Mouse (Mus musculus): ENCODE data around the gene Kpnb1. TPM values are rescaled to one million over a fixed set of nuclear protein-coding genes. Genes with fewer than 3 reads are reported as not detected.

The Kpnb1 gene
- polyA plus RNA-seq, 1 experiment from 2014 or later: 114 TPM

DNA sequence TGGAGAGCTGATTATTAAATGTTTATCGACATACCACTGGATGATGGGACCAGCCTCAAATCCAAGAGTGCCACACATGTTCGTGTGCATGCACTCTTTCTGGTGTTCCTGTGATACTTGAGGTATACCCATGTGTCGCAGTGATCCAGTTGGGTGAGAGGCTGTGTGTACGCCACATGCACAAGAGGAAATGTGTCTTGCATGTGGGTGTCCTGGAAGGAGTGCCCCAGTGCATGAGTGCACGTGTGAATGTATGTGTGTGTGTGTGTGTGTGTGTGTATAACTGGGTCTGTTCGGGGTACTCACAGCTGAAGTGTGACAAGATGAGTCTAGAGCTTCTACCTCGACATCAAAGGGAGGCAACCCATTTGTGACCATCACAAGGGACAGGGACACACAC is 57.4 kb downstream of the Kpnb1 start:
- H3K27me3 ChIP-seq (ENCODE audit: control insufficient read depth, insufficient read depth, low read length): peaks cover 5% of the 10 kb centered on the region
- no peak for ATAC-seq (replicated peaks; ENCODE audit: low FRiP score)
- WGBS: 87% methylated on average over 7 of the region's 7 CpGs

DNA sequence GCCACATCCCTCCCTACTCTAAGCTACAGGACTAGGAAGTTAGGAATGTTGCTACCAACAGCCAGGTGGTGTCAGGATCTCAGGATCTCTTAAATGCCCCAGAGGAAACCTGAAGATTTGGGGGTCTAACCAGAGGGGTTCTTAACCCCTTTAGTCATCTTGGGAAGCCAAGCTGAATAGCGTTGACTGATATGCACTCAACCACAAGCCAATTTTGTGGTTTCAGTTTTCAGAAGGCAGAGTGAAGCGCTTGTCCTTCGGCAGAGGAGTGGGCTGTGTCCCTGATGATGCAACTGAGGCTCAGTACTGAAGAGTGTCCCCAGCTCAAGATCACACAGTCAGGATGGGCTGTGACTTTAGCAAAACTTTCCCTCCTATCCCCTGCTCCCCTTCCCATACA is 58.7 kb downstream of the Kpnb1 start:
- Histone ChIP-seq H3K27me3 (ENCODE audit: control insufficient read depth, insufficient read depth, low read length) (peaks cover 5% of the 10 kb centered on the region; the same call in 1 of the 2 replicates), H3K4me2 (ENCODE audit: low read depth, low read length, severe bottlenecking) (no peak overlapping the region), H3K4me1 (replicated peaks; ENCODE audit: control insufficient read depth, insufficient read depth, low read length) (0 out of 2 replicates have a peak, but pooled peaks cover 5% of the 10 kb centered on the region), H3K9me3 (ENCODE audit: control insufficient read depth, low read length) (no peaks in the 10 kb centered on the region), H3K27ac (ENCODE audit: low read depth, low read length) (no peak overlapping the region), H3K9ac (ENCODE audit: low read length) (no peak overlapping the region), H3K36me3 (ENCODE audit: control insufficient read depth, insufficient read depth, low read length) (no peaks in the 10 kb centered on the region), H3K4me3 (ENCODE audit: low read depth, low read length) (no peak overlapping the region)
- DNase-seq (ENCODE audit: low spot score) (no peak), ATAC-seq (replicated peaks; ENCODE audit: low FRiP score) (no peak)
- 54% methylated on average over 3 of the region's 3 CpGs for WGBS

More for the DNA sequence above, 57.4 kb downstream of the Kpnb1 start:
- no peak overlapping the region for H3K4me3 ChIP-seq (ENCODE audit: low read depth, low read length)
- H3K4me1 ChIP-seq (replicated peaks; ENCODE audit: control insufficient read depth, insufficient read depth, low read length): 0 out of 2 replicates have a peak, but pooled peaks cover 2% of the 10 kb centered on the region
- no peak overlapping the region for H3K9ac ChIP-seq (ENCODE audit: low read length)
- no peak overlapping the region for H3K4me2 ChIP-seq (ENCODE audit: low read depth, low read length, severe bottlenecking)
- DNase-seq (ENCODE audit: low spot score): no peak
- H3K9me3 ChIP-seq (ENCODE audit: control insufficient read depth, low read length): no peaks in the 10 kb centered on the region
- H3K27ac ChIP-seq (ENCODE audit: low read depth, low read length): no peak overlapping the region
- H3K36me3 ChIP-seq (ENCODE audit: control insufficient read depth, insufficient read depth, low read length): no peaks in the 10 kb centered on the region

DNA sequence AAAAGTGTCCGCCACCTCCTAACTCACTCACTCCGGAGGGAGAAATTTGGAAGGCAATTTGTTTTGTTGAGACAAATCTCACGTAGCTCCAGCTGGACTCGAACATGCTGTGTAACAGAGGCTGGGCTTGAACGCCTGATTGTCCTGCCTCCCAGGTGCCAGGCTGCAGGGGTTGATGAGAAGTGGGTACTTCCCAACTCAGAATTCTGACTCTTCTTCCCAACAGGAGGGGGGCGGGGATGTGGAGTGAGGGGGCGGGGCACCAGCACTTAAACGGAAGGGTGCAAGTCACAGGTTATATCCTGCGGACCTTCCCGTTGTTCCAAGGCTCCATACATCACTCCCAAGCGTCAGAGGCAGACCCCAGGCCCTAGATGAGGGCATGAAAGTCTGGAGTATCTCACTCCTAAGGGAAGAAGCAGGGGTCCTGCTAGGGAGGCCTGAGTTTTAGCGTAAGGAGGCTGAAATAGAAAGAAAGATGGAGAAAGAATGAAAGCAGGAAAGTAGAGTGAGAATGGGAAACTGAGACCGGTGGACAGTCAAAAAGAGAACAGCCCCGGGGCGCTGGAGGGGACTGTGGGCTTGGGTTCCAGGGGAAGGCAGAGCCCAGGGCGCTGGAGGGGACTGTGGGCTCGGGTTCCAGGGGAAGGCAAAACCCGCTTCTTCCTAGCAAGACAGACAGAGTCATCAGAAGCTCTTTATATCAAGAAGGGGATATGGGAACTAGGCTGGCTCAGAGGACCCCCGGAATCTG is 60.0 kb downstream of the Kpnb1 start:
- DNase-seq (ENCODE audit: low spot score) (peak; percentile 51), ATAC-seq (replicated peaks; ENCODE audit: low FRiP score) (no peak)
- H3K9me3 ChIP-seq (ENCODE audit: control insufficient read depth, low read length): no peaks in the 10 kb centered on the region
- H3K27ac ChIP-seq (ENCODE audit: low read depth, low read length): no peak overlapping the region
- no peaks in the 10 kb centered on the region for H3K36me3 ChIP-seq (ENCODE audit: control insufficient read depth, insufficient read depth, low read length)
- H3K4me1 ChIP-seq (replicated peaks; ENCODE audit: control insufficient read depth, insufficient read depth, low read length): peaks cover 8% of the 10 kb centered on the region; the same call in 1 of the 2 replicates
- WGBS: 13% methylated on average over 19 of the region's 19 CpGs
- H3K27me3 ChIP-seq (ENCODE audit: control insufficient read depth, insufficient read depth, low read length): peaks cover 5% of the 10 kb centered on the region; the same call in 1 of the 2 replicates
- peak overlapping the region; percentile 67 for H3K4me2 ChIP-seq (ENCODE audit: low read depth, low read length, severe bottlenecking)
- H3K9ac ChIP-seq (ENCODE audit: low read length): peak overlapping the region; percentile 54; the same call in 1 of the 2 replicates
- H3K4me3 ChIP-seq (ENCODE audit: low read depth, low read length): peak overlapping the region; percentile 29

DNA sequence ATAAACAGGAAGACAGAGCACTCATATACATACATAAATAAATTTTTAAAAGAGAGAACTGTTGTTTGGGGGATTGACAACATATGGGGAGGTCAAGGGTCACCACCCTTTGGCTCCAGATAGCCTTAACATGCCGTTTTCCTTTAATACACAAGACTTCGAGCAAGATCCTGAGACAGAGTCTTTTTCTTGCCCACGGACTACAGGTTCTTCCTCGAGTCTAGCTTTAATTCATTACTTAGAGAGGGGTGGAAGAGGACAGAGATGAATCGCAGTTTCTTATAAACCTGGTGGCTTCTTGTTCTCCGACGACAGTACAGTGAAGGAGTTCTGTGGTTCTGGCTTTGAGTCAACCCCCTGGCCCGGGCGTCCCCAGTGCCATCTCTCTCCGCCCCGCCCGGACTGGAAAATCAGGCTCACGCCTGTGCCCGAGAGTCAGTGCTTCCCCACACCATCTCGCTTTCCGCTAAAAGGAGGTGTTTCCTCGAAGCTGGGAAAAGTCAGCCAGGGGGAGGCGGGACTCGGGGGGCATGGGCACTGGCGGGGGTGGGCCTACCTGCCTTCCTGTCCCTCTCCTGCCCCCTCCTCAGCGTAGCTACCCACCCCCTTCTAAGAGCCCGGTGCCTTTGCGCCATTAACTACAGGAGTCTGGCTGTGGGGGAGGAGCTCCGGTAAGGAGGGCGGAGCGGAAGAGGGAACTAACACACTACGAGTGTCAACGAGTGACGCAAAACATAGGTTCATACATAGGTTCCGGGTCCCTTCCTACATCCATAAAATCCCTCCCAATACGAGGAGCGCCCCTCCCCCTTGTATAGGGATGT is 60.8 kb downstream of the Kpnb1 start:
- ATAC-seq (replicated peaks; ENCODE audit: low FRiP score) (0 out of 2 replicates have a peak, but pooled peaks have one; percentile 49), DNase-seq (ENCODE audit: low spot score) (peak; percentile 58)
- WGBS: 4% methylated on average over 29 of the region's 32 CpGs

DNA sequence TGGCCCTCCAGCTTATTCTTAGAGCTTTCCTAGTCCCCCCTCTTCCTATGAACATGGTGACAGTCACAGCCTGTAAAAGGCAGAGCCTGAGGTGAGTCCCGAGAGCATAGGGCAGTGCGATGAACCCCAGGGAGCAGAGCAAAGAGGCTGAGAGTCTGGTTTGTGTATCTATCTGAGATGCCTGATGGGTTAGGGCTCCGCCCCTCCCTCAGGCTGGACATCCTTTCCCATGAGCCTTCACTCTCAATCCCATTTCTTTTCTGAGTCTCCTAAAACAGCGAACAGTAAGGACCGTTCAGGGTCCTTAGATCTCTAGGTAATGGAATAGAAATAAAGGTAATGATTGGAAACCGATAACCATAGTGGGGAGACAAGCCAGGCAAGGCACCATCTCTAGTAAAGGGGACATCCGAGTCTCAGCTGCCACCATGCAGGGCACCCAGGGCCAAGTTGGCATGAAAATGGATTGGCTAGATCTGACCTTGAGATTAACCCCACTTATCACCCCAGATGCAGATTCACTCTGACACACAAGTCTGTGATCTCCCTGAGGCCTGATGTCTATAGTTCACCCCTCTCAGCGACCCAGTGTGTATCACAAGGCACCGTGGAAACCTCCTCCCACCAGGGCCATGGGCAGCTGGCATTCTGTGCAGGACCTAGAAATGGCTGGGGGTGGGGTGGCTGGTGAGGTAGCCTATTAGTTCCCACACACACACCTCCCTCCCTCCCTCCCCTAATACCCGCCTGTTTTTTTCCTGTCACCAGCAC is 63.2 kb downstream of the Kpnb1 start:
- no peaks in the 10 kb centered on the region for H3K9me3 ChIP-seq (ENCODE audit: control insufficient read depth, low read length)
- DNase-seq (ENCODE audit: low spot score) (no peak), ATAC-seq (replicated peaks; ENCODE audit: low FRiP score) (no peak)
- H3K4me3 ChIP-seq (ENCODE audit: low read depth, low read length): no peak overlapping the region
- H3K36me3 ChIP-seq (ENCODE audit: control insufficient read depth, insufficient read depth, low read length): no peaks in the 10 kb centered on the region
- peaks cover 10% of the 10 kb centered on the region; the same call in 1 of the 2 replicates for H3K4me1 ChIP-seq (replicated peaks; ENCODE audit: control insufficient read depth, insufficient read depth, low read length)
- H3K27me3 ChIP-seq (ENCODE audit: control insufficient read depth, insufficient read depth, low read length): peaks cover 5% of the 10 kb centered on the region; the same call in 1 of the 2 replicates
- H3K9ac ChIP-seq (ENCODE audit: low read length): no peak overlapping the region
- H3K4me2 ChIP-seq (ENCODE audit: low read depth, low read length, severe bottlenecking): no peak overlapping the region
- no peak overlapping the region for H3K27ac ChIP-seq (ENCODE audit: low read depth, low read length)
- WGBS: 63% methylated on average over 10 of the region's 10 CpGs

More for the DNA sequence above, 60.8 kb downstream of the Kpnb1 start:
- Histone ChIP-seq H3K36me3 (ENCODE audit: control insufficient read depth, insufficient read depth, low read length) (no peaks in the 10 kb centered on the region), H3K9ac (ENCODE audit: low read length) (peak overlapping the region; percentile 54), H3K27me3 (ENCODE audit: control insufficient read depth, insufficient read depth, low read length) (peaks cover 5% of the 10 kb centered on the region; the same call in 1 of the 2 replicates), H3K9me3 (ENCODE audit: control insufficient read depth, low read length) (no peaks in the 10 kb centered on the region), H3K27ac (ENCODE audit: low read depth, low read length) (no peak overlapping the region), H3K4me3 (ENCODE audit: low read depth, low read length) (peak overlapping the region; percentile 29), H3K4me1 (replicated peaks; ENCODE audit: control insufficient read depth, insufficient read depth, low read length) (peaks cover 8% of the 10 kb centered on the region; the same call in 1 of the 2 replicates), H3K4me2 (ENCODE audit: low read depth, low read length, severe bottlenecking) (peak overlapping the region; percentile 67)

DNA sequence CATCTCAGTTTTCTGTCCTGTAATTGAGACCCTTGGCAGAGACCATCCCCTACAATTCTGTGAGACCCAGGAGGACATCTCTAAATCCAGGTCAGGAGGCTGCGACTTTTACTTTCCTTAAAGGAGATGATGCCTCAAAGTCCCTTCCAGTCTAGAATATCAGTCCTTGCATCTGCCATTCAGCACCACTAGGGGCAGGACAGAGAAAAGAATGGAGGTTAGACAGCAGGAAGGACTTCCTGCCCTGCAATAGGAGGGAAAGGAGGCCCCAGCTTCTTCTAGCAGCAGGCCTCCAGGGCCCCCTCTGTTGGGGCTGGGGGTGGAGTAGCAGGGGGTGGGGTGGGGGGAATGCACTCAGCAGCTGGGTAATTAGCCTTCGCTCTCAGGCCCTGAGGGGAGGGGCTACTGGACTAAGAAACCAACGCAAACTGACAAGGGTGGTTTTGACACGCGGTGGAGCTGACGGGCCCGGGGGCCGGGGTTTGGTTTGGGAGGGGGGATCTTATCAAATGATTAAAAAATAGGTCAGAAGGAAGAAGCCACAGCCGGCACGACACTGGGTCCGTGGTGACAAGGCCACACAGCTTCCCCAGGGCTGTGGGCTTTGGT is 64.3 kb downstream of the Kpnb1 start:
- Histone ChIP-seq H3K4me1 (replicated peaks; ENCODE audit: control insufficient read depth, insufficient read depth, low read length) (peaks cover 10% of the 10 kb centered on the region; the same call in 1 of the 2 replicates), H3K9ac (ENCODE audit: low read length) (no peak overlapping the region), H3K27me3 (ENCODE audit: control insufficient read depth, insufficient read depth, low read length) (peaks cover 5% of the 10 kb centered on the region), H3K4me2 (ENCODE audit: low read depth, low read length, severe bottlenecking) (no peak overlapping the region), H3K27ac (ENCODE audit: low read depth, low read length) (no peak overlapping the region), H3K4me3 (ENCODE audit: low read depth, low read length) (no peak overlapping the region), H3K9me3 (ENCODE audit: control insufficient read depth, low read length) (no peaks in the 10 kb centered on the region), H3K36me3 (ENCODE audit: control insufficient read depth, insufficient read depth, low read length) (no peaks in the 10 kb centered on the region)
- DNase-seq (ENCODE audit: low spot score): peak; percentile 59
- WGBS: 17% methylated on average over 11 of the region's 11 CpGs
- no peak for ATAC-seq (replicated peaks; ENCODE audit: low FRiP score)

DNA sequence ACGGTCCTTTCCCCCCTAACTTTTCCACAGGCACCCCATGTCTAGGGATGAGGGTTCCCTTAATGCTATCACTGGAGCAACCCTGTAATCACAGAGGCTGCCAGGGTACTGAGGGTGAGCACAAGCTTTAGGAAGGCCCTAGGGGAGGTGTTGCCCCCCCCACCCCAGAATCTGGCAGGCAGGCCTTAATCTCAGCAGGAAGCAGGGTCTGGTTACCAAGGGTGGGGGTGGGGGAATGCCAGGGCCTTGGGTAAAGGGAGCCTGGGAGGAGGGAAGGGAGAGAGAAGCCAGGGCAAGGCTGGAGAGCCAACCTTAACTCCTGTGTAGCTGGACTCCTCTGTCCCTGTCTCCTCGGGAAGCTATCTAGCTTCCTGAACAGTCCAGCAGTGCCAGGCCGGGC is 67.0 kb downstream of the Kpnb1 start:
- H3K4me1 ChIP-seq (replicated peaks; ENCODE audit: control insufficient read depth, insufficient read depth, low read length): peaks cover 7% of the 10 kb centered on the region; the same call in 1 of the 2 replicates
- ATAC-seq (replicated peaks; ENCODE audit: low FRiP score): no peak

DNA sequence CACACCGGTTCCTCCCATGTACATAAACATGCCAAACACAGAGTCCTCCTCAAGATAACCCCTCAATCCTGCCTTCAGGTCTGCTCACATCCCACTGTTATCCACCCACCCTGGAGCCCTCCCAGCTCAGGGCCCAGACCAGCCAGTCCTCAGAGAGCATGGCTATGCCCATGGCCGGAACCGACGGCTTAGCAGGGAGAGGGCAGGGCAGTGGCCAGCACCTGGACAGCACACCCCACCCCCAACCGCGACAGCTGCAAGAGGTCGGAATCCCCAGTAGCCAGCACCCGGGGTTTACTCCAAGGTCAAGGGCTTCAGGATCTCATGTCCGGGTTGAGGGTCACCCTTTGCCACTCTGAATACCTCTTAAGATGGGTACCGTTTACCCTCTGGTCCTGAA is 67.5 kb downstream of the Kpnb1 start:
- no peak overlapping the region for H3K27ac ChIP-seq (ENCODE audit: low read depth, low read length)
- H3K9ac ChIP-seq (ENCODE audit: low read length): no peak overlapping the region
- H3K4me1 ChIP-seq (replicated peaks; ENCODE audit: control insufficient read depth, insufficient read depth, low read length): peaks cover 9% of the 10 kb centered on the region
- no peak overlapping the region for H3K4me2 ChIP-seq (ENCODE audit: low read depth, low read length, severe bottlenecking)
- ATAC-seq (replicated peaks; ENCODE audit: low FRiP score): no peak
- H3K4me3 ChIP-seq (ENCODE audit: low read depth, low read length): no peak overlapping the region
- peaks cover 17% of the 10 kb centered on the region for H3K27me3 ChIP-seq (ENCODE audit: control insufficient read depth, insufficient read depth, low read length)
- H3K9me3 ChIP-seq (ENCODE audit: control insufficient read depth, low read length): no peaks in the 10 kb centered on the region
- no peaks in the 10 kb centered on the region for H3K36me3 ChIP-seq (ENCODE audit: control insufficient read depth, insufficient read depth, low read length)
- DNase-seq (ENCODE audit: low spot score): no peak
- 42% methylated on average over 10 of the region's 10 CpGs for WGBS

More for the DNA sequence above, 67.0 kb downstream of the Kpnb1 start:
- H3K27me3 ChIP-seq (ENCODE audit: control insufficient read depth, insufficient read depth, low read length): peaks cover 12% of the 10 kb centered on the region
- WGBS: 66% methylated on average over 3 of the region's 3 CpGs
- no peak overlapping the region for H3K4me2 ChIP-seq (ENCODE audit: low read depth, low read length, severe bottlenecking)
- H3K9me3 ChIP-seq (ENCODE audit: control insufficient read depth, low read length): no peaks in the 10 kb centered on the region
- H3K36me3 ChIP-seq (ENCODE audit: control insufficient read depth, insufficient read depth, low read length): no peaks in the 10 kb centered on the region
- no peak overlapping the region for H3K27ac ChIP-seq (ENCODE audit: low read depth, low read length)
- no peak overlapping the region for H3K4me3 ChIP-seq (ENCODE audit: low read depth, low read length)
- DNase-seq (ENCODE audit: low spot score): no peak
- H3K9ac ChIP-seq (ENCODE audit: low read length): no peak overlapping the region

Measured in forebrain, embryonic 11.5 days (tissue).